Mouse (Mus musculus) kidney, postnatal 14 days (tissue): ENCODE results near the gene Itga1.

Experiments used
- DNase-seq: peaks from one replicate; pipeline ENCODE4 v3.0.0; 2022; ENCODE audit warnings: mixed read lengths

Gene Itga1

DNA sequence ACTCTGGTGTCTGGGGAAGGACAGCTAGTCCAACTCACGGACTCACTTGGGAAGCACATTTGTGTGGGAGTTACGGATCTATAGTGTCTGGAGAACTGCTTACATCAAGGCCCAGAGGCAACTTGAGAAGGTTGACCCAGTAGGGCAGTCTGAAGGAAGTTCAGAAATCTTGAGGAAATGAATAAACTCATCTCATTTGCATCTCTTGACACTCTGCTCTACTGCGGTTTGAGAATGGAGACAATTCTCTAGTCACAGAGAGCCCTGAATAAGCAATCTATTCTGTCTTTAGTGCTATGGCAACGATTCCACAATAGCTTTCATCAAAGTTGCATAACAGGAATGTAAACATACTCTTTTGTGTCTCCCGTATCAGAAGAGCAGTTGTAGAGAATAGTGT lies 4.8 kb downstream of the Itga1 start:
- DNase-seq = no peak

DNA sequence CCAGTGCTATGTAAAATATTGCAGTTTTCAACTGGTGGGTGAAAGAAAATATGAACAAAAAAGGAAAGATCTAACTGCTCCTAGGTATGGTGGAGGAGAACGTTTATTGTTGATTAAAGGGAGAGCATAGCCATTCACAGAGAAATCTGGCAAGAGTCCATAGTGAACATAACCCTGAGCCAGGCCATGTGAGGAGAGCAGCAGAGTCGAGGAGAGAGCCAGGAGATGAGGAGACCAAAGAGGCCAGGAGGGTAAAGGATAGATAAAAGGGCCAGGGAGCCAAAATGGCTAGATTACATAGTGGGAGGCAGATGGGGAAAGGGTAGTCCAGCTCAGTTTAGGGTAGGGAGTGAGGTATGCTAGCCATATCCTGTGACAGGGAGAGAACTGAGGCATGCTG lies 5.5 kb downstream of the Itga1 start:
- peak; percentile 43 for DNase-seq

DNA sequence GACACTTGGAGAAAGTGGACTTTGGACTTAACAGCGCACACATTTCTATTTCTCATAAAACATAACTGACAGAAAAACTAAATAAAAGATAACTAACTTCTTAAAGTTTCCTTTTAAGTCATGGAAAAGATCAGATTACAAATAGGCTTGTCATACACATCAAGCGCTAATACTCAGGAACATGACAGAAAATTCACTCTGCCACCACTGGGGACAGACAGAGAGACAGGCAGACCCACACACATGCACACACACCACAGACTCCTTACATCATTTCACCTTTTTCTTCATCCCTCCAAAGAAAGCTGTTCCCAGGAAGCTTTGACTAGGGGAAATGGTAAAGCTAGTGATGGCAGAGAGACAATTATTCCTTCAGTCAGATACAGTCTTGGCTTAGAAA lies 6.4 kb downstream of the Itga1 start:
- DNase-seq = no peak

DNA sequence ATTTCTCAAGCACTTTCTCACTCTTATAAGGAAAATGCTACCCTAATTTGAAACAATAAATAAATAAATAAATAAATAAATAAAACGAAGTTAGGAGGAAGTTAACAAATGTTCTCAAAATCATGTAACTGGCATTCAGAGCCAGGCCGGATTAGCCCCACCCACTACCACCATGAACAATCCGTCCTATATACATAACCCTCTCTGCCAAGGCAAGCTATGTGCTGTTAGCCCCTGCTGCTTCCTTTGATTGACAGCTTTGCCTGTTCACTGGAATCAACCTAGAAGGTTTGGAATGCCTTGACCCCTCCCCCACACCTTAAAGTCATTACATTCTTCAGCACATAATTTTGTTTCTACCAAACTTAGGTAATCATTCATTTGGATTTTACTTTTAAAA lies 10.3 kb downstream of the Itga1 start:
- peak; percentile 35 for DNase-seq

DNA sequence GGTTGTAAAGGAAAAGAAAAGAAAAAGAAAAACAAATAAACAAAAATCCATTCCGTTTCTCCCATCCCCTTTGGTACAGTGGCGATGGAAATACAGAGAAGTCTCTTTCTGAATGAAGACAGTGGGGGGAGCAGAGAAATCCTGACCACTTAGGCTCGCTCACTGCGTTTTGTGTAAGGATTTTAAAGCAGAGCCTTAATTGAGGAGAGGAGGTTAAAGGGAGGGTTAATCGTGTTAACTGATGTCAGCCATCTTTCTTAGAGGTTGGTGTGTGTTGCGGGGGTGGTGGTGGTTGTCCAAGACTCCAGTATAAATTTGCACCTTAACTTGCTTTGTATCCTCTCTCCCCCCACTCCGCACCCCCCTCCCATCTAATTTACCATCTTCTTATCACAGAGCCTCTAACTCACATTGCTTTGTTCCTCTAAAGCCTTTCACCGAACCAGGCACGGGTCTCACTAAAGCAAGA lies 10.8 kb downstream of the Itga1 start:
- DNase-seq = no peak

DNA sequence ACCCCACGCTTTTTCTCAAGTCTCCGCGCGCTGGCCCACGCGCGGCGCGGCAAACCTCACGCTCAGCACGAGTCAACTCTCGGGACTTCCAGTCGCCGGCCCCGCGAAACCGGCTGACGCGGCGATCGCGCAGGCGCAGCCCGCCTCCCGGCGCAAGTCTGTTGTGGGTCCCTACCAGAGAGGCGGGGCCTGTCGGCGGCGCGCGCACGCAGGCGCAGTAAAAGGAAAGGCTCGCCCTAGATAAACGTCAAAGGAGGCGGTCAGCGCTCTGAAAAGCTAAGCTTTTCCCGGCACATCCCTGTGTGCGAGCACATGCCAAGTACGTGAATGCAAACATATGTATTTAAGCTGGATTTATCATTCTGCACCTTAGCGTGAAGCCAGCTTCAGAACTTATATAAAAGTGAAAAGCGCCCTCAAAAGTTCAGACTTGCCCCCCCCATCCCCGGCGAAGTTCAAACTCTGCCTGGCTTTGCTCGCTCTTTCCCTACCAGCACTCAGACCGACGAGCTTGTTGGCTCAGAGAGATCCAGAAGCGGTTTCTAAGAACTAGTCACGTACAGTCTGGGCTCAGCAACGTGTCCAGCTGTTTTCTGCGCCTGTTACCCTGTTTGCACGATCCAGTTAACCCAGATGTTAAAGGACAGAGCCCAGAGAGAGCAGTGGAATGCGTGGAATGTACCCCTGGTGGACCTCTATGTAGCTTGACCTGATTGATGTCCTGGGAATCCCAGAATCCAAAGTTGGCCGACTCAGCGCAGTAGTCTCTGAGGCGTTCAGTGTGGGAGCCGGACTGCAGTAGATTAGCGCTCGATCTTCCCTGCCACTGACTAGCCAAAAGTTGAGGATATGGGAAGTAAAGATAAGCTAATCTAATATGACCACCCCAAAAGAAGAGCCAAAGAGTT lies 11.4 kb downstream of the Itga1 start, which contains the start of gene Pelo:
Gene Pelo, minus strand, starts transcription at position 118 of the 908 bp plus-strand sequence.
- DNase-seq = peak; percentile 98

DNA sequence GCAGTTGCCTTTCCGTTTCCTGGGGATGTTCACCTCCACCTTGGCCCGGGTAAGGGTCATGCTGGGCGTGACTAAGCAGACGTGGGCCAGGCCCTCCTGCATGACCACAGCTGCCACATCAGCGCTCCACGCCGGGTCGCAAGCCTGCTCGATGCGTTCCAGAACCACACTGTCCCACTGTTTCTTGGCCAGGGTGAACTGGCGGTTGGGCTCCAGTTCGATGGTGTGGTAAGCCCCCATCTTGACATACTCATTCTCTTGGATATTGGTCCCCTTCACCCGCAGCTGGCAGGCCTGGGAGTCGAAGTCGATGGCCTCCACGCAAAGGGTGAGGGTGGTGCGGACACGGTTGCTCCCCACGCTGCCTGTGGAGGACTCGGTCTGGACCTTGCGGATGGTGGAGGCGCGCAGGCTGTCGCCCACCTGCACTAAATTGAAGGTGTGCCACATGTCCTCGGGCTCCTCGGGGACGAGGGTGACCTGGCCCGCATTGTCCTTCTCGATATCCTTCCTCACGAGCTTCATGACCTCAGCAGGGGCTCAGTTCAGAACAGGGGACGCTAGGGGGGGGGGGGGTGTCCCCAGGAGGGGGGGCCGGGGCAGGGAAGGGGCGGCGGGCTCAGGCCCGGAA lies 12.3 kb downstream of the Itga1 start:
- DNase-seq = peak; percentile 57

DNA sequence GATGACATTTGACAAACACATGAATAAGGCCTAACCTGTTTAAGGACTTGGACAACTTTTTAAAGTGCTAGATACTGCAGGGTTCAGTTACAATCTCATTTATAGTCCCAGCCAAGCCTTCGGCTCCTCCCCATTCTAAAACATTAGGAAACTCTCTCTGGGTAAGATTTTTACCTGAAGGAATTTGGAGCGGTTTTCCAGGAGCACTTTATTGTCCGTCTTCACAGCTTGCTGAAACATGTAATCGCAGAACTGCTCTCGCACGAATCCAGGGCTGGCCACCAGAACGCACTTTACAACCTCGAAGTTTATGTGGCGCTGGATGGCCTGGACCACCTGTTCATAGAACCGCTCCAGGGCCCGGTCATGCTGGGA lies 12.8 kb downstream of the Itga1 start:
- DNase-seq = no peak

DNA sequence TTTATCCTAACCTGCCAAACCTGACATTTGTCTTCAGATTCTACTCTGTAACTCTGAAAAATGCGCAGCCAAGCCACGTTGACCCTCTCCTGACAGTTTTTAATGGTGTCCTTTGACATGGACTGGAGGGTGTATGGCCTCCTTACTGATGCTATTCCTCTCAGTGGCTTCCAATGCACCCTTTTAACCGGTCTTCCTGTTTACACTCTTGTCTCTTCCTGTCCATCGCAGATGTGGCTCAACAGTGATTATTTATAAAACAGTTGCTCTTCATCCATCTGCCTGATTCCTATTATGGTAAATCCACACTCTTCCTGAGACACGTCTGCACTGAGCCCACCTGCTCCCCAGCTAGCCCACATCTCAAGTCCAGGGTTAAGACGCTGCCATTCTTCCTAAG lies 15.8 kb downstream of the Itga1 start:
- DNase-seq = peak; percentile 24

DNA sequence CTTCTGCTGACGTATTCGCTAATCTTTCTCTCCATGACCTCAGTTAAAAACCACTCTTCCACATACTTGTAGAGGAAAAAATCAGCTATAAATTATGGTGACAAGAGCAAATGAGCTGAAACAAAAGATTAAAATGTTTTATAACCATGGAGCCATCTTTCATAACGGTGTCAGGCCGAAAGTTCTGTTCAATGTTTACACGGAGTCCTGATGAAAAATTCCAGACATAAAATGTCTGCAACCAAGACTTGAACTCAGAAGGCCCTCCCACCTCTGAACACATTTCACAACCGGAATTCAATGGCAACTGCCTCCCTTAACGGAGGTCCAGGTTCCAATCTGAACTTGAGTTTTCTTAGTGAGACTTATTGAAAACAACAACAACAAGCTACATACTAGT lies 19.4 kb downstream of the Itga1 start:
- peak; percentile 47 for DNase-seq

DNA sequence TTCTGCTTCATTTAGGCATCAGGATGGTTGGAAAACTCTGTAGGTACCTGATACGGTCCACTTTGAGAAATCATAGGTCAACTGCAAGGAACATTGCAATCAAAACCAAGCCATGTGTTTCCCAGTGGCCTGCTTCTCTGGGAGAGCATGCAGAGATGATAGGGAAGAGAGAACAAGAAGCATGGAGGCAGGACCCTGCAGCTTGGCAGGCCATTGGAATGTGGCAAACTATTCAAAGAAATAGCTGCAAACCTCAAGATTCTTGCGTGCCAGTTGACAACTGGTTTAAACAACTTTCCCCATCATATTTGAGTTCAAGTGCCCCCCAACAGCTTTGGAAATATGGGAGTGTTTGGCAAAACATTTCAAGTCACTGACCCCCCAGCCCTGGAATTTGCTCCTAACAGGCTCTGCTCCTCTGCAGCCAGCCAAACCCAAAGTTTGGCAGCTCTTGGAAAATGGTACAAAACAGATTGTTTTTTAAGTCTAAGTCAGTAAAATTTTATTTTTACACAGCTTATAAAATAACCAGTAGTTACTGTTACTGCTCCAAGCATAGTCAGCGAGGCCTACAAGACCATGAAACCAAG lies 21.7 kb downstream of the Itga1 start:
- DNase-seq = peak; percentile 46

DNA sequence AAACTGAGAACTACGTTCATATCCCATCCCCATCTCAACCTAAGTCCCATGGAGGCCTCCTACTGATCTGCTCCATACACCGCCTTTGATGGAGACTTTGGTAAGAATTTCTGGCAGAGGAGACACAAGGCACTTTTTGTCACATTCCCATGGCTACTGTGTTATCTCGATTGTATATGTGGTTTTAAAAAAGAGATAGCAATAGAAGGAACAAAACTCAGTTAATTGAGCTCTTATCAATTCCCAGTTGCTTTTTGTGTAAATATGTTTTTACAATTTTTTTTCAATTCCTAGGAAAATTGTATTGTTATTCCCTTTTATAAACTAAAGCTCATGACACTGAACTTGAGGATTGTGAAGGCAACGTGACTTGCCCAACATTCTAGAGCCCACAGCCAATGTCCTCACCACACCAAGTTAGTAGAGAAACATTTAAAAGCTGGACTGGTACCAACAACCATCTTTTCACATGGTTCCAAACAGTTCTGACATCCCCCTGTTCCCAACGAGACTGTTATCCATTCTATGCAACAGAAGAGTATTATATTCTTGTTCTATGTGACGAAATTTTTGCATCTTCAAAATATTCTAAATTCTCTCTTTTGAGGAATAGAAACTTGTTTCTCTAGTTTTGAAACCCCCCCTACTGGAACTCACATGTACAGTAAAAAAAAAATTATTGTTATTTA lies 22.6 kb downstream of the Itga1 start:
- DNase-seq = no peak

DNA sequence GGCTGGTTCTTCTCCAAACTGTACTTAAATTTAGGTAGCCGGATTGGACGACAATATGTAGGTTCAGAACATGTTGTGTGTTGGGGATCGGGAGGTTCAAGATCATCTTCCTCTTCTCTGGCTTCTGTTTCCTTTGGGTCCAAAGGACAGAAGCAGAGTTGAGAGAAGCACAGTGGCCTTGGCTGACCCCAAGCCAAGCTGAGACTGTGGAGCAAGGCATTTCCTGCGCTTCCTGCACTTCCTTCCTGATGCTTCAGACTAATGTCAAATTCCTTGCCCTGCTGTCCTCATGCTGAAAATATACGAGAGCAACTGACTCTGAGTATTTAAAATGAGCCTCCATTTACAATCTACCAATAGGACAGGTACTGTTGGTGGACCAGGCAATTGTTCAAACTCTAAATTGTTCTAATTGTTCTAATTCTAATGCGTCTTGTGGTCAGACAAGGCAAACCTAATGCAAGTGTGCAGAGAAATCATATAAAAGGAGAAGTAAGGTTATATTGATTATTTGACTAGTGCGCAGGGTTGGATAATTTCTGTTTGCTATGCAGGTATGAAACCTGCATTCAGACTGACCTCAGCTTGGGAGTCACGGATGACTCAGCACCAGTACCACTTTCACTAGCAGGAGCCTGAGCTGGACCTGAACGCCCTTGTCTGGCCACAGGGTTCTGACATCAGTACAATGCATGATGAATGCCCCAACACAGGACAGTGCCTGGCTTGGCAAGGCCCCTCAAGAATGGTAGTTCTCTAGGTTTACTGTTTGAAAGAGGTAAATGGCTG lies 24.2 kb downstream of the Itga1 start:
- DNase-seq = peak; percentile 75

DNA sequence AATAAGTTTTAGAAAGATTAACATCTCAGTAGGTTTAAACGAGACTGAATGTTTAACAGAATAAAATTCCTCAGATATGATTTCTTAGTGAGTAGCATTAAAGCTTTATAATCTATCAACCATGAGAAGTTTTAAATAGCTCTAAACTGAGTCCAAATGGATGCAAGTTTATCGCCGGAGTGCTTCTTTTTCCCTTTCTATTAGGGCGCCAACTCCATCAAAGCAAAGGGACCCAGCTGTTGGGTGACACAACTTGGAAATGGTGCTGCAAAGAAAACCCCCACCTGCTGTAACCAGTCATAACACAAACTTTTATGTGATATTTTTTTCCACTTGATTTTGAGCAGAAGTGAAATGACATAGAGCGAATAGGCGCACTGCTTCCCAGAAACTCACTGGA lies 29.4 kb downstream of the Itga1 start:
- DNase-seq = no peak

DNA sequence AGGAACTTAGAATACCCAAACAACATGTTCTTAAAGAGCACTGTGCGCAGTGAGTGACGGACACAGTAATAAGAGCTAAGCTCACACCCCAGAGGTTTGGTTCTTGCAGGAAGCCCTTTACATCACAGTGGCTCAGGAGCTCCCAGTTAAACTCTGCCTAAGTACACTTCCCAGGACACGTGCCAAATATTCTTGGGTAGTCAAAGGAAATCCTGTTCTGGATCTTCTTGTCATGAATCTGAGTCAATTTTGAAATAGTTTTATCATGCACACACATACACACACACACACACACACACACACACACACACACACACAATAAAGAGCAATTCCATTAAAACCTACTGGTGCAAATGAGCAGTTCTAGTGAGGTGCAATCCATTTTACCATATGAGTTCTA lies 30.3 kb downstream of the Itga1 start:
- DNase-seq = peak; percentile 70

DNA sequence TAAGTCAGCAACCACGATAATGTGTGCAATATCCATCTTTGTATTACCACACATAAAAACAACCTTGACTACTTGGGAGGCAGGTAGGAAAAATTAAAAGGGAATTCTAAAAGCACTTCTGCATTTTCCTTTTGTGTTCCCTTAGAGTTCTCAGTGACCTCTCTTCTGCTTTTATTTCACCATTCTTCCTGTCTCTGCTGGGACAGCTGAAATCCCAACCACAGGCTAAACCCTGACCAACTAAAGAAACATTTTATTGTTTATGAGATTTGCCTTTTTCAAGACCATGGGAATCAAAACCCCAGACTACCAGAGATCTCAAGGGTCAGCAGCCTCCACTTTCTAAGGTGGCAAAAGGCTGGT lies 33.8 kb downstream of the Itga1 start:
- DNase-seq = no peak

DNA sequence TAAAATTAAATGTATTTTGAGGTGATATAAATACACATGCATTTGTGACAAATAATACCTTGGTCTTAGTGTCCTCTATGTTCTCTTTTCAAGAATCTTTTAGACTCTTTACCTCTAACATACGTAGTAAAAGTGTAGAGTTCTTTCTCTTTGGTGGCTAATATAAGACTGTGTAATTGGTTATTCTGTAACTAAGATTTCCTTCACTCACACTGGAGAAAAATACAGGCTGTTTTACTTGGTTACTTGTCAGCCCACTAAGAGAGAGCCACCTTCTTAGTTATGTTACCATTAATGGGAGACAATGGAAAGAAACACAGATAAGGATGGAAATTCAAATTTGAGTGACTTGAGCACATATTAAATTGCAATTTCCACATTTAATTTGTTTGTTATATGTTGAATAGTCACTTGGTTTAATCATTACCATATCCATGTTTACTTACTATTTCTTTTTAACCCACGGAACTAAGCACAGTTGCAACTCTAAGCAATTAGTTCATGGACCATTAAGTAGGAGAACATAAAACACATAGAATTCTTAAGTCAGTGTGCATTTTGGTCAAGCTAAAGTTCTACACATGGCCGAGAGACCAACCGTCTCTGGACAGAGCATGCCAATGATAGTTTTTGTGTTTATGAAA lies 34.3 kb downstream of the Itga1 start:
- DNase-seq = no peak

DNA sequence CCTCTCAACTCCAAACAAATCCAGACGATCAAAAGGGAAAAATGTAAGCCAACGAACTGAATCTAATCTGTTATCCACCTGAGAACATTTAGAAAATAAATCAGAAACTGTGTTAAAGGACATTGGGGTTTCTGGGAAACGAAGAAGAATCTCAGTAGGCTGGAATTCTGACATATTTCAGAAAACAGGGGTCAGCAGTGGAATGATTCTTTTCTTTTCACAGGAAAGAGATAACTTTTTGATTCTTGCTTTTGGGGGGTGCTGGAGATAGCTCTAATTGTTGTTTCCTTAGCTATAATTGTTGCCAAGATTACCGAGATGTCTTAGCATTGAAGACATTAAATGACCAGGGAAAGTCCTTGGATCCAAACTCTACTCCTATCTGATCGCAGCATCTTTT lies 44.2 kb downstream of the Itga1 start:
- DNase-seq = no peak

DNA sequence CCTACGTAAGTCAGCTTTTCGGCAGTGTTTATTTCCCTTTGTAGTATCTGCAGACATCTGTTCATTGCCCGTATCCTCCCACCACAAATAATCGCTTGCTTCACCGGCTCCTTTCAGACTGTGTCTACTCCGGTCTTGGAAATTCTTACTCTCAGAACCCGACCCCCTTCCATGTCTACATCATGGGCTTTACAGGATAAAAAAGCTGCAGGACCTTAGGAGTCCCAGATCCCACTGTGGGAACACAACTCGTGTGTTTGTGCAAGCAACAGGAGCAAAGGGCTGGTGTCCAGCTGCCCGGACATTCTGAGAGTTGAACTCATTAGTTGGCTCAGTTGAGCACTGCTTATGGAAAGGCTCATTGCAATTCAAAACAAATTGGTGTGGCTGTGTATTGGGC lies 47.0 kb downstream of the Itga1 start:
- peak; percentile 30 for DNase-seq

DNA sequence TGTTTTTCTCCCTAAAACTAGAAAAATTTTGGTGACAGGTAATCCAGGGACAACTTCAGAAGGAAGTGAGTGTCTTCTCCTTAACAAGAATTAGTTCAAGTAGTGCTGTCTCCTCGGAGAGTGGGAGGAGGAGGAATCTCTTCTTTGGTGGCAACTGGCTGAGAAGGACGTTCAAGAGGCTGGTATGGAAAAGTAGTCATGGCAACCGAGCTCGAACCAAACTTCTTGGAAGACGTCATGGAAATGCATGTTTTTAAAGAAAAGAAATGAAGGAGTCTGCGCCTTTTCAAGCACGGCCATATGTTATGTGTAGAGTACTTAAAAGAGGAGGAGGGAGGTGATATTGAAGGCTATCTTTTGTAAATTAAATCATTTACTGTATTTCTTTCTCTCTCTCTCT lies 49.2 kb downstream of the Itga1 start:
- no peak for DNase-seq

DNA sequence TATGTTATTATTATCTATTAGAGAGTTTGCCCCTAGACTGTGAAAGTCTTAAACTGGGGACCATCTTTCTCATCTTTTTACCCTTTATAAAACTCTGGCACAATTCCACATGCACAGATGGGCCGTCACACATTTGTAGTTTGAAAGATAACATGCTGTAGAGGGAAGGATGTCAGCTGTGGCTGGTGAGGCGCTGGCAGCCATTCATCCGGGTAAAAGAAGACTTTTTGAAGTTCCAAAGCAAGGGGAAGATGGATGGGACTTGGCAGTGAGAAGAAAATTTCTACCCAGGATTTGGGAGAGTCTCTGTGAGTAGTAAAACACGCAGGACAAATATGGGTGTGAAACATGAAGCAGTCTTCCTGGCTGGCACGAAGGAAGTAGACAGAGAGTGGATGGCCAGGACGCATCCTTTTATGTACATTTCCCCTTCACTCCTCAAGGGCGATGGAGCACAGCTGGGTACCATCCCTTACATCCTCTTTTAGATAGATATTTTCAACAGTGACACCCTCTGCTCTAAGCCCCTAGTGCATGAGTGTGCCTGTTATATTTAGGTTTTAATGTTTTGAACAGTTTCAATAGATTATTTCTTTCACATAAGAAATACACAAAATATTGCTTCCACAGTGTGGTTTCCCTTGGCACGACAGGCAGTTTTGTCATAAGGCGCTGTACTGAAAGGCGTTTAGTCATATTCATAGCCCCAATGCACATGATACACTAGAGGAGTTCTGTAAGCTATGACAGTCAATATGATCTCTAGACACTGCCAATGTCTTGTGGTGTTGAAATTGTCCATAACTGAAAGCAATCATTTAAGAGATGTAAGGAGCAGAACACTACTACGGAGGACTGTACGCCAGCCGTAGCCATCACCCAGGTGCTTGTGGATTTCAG lies 50.9 kb downstream of the Itga1 start:
- DNase-seq = no peak
